Mouse (Mus musculus): ENCODE measurements around the gene Ctnnbip1.
"Not testable (repeated sequence)": the region's sequence is repeated elsewhere in the genome, so short reads cannot be mapped to it uniquely, and the experiment has no call there.

Ctnnbip1 gene

DNA sequence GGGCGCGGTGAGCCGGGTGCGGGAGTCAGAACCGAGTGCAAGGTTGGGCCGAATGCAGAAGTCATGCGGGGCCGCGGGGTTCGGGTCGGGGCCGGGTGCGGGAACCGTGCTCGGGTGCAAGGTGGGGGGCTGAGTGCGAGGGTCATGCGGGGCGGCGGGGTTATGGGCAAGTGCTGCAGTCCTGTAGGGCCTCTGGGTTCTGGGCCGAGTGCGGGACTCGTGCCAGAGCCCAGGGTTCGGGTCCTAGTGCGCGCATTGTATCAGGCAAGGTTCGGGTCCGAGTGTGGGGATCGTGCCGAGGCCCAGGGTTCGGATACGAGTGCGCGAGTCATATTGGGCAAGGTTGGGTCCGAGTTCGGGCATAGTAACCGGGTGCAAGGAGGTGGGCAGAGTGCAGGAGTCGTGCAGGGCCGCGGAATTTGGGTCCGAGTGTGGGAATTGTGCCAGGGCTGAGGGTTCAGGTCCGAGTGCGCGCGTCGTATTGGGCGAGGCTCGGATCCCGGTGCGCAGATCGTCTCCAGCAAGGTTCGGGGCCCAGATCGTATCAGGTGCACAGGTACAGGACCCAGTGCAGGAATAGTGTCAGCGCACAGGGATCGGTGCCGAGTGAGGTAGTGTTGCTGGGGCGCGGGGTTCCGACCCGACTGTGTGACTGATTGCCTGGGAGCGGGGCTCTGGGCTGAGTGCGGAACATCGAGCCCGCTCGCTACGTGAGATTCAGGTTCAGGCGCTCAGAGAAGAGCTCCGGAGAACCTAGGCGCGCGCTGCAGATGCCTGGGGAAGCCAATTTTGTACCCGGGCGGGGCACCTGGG, 69.0 kb downstream of the Ctnnbip1 start:
- CTCF ChIA-PET, result no interaction called here

- CTCF ChIA-PET, result no interaction called here
These were observed 69.6 kb downstream of the Ctnnbip1 start for GRCm38 (mm10) chr4:149587596-149588168.

GRCm38 (mm10) chr4:149590200-149590599, 72.2 kb downstream of the Ctnnbip1 start:
- CTCF ChIA-PET, result interaction anchor here (0.5 to 0.7 kb wide), 4 partner anchors 92 to 511 kb away, joined by 3 to 6 read pairs (median 5); no protein-coding TSS in a partner anchor

DNA sequence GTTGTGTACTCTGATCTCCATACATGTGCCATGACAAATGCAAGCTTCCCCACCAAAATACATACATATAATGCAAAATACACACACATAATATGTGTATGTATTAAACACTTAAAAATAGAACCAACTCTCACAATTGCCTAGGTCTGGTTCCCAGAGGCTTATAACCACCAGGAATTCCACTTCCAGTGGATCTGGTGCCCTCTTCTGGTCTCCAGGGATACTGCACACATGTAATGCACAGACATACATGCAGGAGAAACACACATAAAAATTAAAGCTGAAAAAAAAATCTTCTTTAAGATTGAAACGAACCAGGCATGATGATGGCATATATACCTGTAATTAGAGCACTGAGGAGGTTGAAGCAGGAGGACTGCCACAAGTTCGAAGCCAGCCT, 73.5 kb downstream of the Ctnnbip1 start:
- CTCF ChIA-PET, result interaction anchor here (0.8 kb wide), 1 partner anchor 695 kb away, joined by 3 read pairs; no protein-coding TSS in a partner anchor

DNA sequence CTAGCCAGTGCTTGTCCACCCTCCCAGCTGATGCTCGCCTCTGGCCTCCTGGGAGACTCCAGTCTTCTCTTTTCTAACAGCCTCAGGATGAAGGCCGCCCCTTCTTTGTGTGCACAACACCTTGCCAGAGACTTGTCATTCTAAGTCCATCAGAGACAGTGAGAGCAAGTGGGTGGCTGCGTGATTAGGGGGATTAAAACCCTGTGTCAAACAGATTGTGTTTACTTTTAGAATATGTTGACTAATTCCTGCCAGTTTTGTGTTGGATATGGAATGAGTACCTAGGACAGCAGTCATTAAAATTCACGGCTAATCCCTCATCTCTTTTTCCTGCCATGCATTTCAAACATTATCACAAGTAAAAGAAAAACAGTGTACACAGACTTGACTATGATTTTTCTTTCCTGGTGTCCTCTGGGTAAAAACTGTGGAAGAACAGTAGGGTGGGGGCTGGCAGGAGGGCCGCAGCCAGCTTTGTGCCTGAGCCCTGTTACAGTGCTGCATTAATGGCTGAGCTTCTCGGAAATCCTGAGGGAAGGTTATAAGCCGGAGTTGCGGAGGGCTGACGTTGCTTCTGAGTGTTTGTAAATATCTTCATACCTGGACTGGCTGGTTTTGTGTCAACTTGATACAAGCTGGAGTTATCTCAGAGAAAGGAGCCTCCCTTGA, 77.0 kb downstream of the Ctnnbip1 start:
- CTCF ChIA-PET, result no interaction called here

- CTCF ChIA-PET, result no interaction called here
These were observed 79.7 kb downstream of the Ctnnbip1 start for GRCm38 (mm10) chr4:149597641-149598208.

GRCm38 (mm10) chr4:149599549-149599948, 81.5 kb downstream of the Ctnnbip1 start:
- CTCF ChIA-PET, result no interaction called here

DNA sequence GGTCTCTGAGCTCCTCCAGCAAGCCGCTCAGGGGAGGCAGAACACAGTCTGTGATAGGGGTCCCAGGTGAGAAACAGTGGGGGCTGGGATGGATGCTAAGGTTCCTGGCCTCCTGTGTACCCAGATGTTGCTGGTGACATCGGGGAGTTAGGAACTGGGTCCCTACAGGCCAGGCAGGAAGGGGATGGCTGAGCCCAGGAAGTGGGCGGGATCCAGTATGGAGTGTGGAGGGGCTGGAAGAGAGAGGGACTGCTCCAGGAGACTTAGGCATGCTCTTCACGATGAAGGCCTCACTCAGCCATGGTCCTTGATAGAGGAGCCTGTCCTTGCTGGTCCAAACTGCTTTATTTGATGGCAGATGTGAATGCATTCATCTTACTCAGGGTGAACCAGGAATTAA, 82.1 kb downstream of the Ctnnbip1 start:
- CTCF ChIA-PET, result no interaction called here

DNA sequence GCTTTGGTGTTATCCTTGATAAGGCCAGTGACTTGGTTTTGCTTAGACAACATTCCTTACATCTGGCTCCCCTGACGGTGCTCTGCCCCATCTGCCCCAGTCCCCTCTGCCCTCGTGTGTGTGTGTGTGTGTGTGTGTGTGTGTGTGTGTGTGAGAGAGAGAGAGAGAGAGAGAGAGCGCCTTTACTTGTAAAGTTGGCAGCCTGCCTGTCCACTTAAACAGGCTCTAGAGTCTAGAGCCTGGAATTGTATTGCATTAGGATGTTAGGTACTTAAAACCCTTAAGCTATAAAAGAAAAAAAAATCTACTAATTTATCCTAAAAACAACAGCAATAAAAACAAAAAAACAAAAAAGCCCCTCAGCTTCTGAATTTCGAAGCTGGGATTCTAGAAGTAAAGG, 83.4 kb downstream of the Ctnnbip1 start:
- CTCF ChIA-PET, result no interaction called here

- CTCF ChIA-PET, result no interaction called here
These were observed 84.2 kb downstream of the Ctnnbip1 start for GRCm38 (mm10) chr4:149602236-149602635.

- CTCF ChIA-PET, result no interaction called here
These were observed 85.8 kb downstream of the Ctnnbip1 start for GRCm38 (mm10) chr4:149603860-149604259.

- CTCF ChIA-PET, result no interaction called here
These were observed 86.5 kb downstream of the Ctnnbip1 start for GRCm38 (mm10) chr4:149604518-149604917.

GRCm38 (mm10) chr4:149606056-149606455, 88.0 kb downstream of the Ctnnbip1 start:
- CTCF ChIA-PET, result no interaction called here

- CTCF ChIA-PET, result no interaction called here
These were observed 88.8 kb downstream of the Ctnnbip1 start for GRCm38 (mm10) chr4:149606766-149607358.

GRCm38 (mm10) chr4:149607591-149608308, 89.7 kb downstream of the Ctnnbip1 start:
- CTCF ChIA-PET, result interaction anchor here (0.6 kb wide), 1 partner anchor 12 kb away, joined by 6 read pairs; no protein-coding TSS in a partner anchor

DNA sequence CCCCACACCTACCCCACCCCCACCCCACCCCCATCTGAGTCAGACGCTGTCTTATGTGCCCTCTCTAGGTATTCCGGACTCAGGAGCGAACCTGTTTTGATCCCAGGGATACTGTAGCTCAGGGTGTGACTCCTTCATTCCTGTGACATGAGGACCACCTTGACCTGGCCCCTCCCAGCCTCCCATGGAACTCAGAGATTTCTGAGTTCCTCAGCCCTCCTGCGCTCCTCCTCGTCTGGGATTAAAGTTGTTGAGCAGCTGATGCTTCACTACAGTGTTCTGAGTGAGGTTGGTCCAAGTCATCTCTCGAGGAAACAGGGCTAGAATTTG, 90.2 kb downstream of the Ctnnbip1 start:
- CTCF ChIA-PET, result interaction anchor here (0.6 kb wide), 1 partner anchor 12 kb away, joined by 6 read pairs; no protein-coding TSS in a partner anchor

DNA sequence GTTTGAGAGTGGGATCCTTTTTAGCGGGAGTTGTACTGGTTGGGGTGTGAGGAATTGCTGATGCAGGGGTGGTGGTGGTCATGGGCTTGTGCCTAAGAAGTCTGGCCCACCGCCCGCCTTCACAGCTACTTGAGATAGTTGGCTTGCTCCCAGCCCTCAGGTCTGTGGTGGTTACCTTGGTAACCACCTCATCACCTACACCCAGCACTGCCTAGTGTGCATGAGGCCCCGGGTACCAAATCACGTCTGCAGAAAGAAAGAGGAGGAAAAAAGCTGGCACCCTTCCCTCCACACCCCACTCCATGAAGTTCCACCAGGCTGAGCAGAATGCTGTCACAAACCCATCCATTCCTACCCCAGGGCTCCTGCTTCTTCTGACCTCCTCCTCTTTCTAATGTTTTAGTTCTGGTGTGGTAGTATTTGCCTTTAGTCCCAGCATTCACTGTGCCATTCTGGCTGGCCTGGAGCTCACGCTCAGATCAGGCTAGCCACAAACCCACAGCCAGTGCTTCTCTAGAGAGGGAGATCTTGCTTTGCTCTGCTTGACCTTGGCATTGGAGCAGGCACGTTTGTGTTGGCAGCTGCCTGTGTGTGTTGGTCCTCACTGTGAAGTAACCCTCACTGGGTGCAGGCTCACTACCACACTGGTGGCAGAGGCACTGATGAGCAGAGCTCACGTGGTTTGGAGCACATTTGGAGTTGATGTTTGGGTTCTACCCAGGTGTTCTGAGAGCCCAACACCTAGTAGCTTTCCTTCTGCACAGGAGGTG, 91.4 kb downstream of the Ctnnbip1 start:
- CTCF ChIA-PET, result interaction anchor here (0.5 kb wide), 1 partner anchor 17 kb away, joined by 6 read pairs; no protein-coding TSS in a partner anchor

DNA sequence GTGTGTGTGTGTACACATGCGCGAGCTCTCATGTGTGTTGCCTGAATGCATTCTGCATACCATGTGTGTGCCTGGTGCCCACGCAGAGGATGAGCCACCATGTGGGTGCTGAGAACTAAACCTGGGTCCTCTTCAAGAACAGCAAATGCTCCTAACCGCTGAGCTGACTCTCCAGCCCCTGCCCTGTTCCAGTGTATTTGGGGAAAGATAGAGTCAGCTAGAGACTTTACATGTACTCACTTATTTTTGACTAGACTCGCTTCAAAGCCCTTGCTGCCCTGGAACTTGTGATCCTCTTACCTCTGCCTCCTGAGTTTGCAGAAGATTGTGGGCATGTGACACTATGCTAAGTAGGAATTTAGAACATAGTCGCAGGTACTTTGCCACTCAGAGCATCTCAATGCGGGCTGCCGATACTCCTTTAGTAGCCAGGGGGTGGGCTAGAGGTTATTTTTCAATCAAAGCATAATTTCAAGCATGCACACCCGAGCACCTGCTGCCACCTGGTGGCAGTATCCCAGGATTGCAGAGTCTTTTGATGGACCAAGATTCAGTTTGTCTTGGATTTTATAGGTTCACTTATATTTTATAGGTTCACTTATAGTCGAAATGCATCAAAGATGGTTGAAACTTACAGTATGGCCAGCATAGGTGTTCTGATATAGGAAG, 93.5 kb downstream of the Ctnnbip1 start:
- CTCF ChIA-PET, result interaction anchor here (0.6 kb wide), 1 partner anchor 411 kb away, joined by 3 read pairs; no protein-coding TSS in a partner anchor

DNA sequence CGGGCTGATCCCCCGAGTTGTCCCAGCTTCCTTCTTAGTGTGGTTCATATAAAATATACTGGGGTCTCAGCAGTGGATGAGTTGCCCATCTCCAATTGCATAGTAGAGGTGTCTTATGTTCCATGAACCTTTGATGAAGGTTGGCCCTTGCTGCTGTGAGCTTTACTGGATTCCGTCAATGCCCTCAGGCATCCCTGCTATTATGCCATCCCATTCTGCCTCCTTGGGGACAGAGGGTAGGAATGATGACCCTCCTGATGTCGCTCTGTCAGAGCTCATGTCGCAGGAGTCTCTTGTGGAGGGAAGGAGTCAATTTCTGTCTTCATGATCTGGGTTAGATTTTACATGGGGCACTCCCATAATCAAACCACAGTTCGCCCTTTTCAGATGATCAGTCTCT, 95.5 kb downstream of the Ctnnbip1 start:
- CTCF ChIA-PET, result not testable (repeated sequence)

DNA sequence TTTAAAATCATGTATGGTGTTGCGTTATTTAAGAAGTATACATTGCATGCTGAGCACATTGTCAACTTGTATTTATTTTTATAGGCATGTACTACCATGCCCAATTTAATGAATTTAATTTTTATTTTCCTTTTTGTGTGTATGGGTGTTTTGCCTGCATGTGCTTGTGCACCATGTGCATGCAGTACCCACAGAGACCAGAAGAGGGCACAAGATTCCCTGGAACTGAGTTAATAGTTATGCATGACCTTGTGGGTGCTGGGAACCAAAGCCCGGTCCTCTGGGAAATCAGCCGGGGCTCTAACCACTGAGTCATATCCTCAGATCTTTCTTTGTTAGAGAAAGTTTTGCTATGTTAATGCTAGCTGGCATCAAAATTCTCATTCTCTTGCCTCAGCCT, 96.8 kb downstream of the Ctnnbip1 start:
- CTCF ChIA-PET, result no interaction called here

Measured in spleen, embryonic (tissue).